Mouse (Mus musculus): ENCODE measurements at regions not wholly inside any gene's neighbourhood (a gene's known extent, or its start where the extent isn't known, plus 50 kb on each side); places are given as distances from the start of the nearest gene placed in this dataset.

GRCm38 (mm10) chr19:28776868-28777267 is 58.0 kb upstream of the Slc1a1 start:
- Histone ChIP-seq H3K4me1 (replicated peaks) (no peaks in the 10 kb centered on the region), H3K4me3 (no peak overlapping the region), H3K9me3 (no peaks in the 10 kb centered on the region), H3K27ac (replicated peaks) (no peak overlapping the region), H3K4me2 (no peak overlapping the region), H3K36me3 (no peaks in the 10 kb centered on the region), H3K27me3 (no peaks in the 10 kb centered on the region), H3K9ac (no peak overlapping the region)
- peak; percentile 45; the same call in 1 of the 2 replicates for ATAC-seq (ENCODE audit: low FRiP score, low read depth)
- 31% methylated on average over 4 of the region's 4 CpGs for whole genome bisulfite sequencing

DNA sequence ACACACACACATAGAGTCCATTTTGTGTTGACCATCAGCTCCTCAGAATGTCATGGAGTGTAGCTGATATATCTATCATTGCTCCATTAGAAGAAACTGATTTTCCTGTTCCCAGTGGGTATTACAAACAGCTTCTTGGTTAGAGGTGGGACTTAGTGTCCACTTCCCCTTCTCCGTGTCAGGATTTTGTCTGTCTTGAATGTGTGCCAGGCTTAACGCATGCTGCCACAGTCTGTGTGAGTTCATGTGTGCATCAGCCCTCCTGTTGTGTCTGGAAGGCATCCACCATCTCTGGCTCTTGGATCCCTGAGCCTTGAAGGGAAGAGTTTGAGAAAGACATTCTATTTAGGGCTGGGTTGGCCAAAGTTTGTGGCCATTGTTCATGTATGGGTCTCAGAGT is 57.2 kb upstream of the Slc1a1 start:
- Histone ChIP-seq H3K9ac (no peak overlapping the region), H3K27ac (replicated peaks) (no peak overlapping the region), H3K36me3 (no peaks in the 10 kb centered on the region), H3K9me3 (no peaks in the 10 kb centered on the region), H3K27me3 (no peaks in the 10 kb centered on the region), H3K4me2 (no peak overlapping the region), H3K4me3 (no peak overlapping the region), H3K4me1 (replicated peaks) (no peaks in the 10 kb centered on the region)
- no peak for ATAC-seq (ENCODE audit: low FRiP score, low read depth)
- WGBS = 46% methylated on average over 2 of the region's 2 CpGs

GRCm38 (mm10) chr19:28778386-28778785 is 56.5 kb upstream of the Slc1a1 start:
- Histone ChIP-seq H3K4me3 (no peak overlapping the region), H3K4me1 (replicated peaks) (no peaks in the 10 kb centered on the region), H3K9ac (no peak overlapping the region), H3K9me3 (no peaks in the 10 kb centered on the region), H3K36me3 (no peaks in the 10 kb centered on the region), H3K27me3 (no peaks in the 10 kb centered on the region), H3K4me2 (no peak overlapping the region), H3K27ac (replicated peaks) (no peak overlapping the region)
- no peak for ATAC-seq (ENCODE audit: low FRiP score, low read depth)
- WGBS = 78% methylated on average over 4 of the region's 4 CpGs

GRCm38 (mm10) chr19:28781971-28782370 is 52.9 kb upstream of the Slc1a1 start:
- Histone ChIP-seq H3K9ac (no peak overlapping the region), H3K9me3 (no peaks in the 10 kb centered on the region), H3K4me2 (no peak overlapping the region), H3K4me1 (replicated peaks) (no peaks in the 10 kb centered on the region), H3K36me3 (no peaks in the 10 kb centered on the region), H3K27me3 (no peaks in the 10 kb centered on the region), H3K4me3 (no peak overlapping the region), H3K27ac (replicated peaks) (no peak overlapping the region)
- 79% methylated on average over 2 of the region's 2 CpGs for WGBS
- no peak for ATAC-seq (ENCODE audit: low FRiP score, low read depth)
